Mouse (Mus musculus) adrenal gland, adult (tissue): ENCODE measurements at regions not wholly inside any gene's neighbourhood (a gene's known extent, or its start where the extent isn't known, plus 50 kb on each side); places are given as distances from the start of the nearest gene placed in this dataset.
A peak's percentile ranks its signal among the peaks of the same experiment; 100 is the strongest.

Experiments
- DNase-seq, 2 experiments: peaks; one replicate each; pipeline ENCODE4 v3.0.0; 2022 to 2023; ENCODE audit warnings: low spot score in 1 of 2; ENCODE audit not compliant: inconsistent age in 2 of 2

- DNase-seq, result no peak
Measured at GRCm38 (mm10) chr11:113122964-113123363, 340.9 kb downstream of the Sox9 start.

- DNase-seq, result no peak
Measured at GRCm38 (mm10) chr11:113125832-113126231, 343.8 kb downstream of the Sox9 start.

GRCm38 (mm10) chr11:113129192-113129591 is 347.2 kb downstream of the Sox9 start:
- no peak for DNase-seq

- DNase-seq, result no peak
Measured at GRCm38 (mm10) chr11:113129975-113130374, 348.0 kb downstream of the Sox9 start.

DNA sequence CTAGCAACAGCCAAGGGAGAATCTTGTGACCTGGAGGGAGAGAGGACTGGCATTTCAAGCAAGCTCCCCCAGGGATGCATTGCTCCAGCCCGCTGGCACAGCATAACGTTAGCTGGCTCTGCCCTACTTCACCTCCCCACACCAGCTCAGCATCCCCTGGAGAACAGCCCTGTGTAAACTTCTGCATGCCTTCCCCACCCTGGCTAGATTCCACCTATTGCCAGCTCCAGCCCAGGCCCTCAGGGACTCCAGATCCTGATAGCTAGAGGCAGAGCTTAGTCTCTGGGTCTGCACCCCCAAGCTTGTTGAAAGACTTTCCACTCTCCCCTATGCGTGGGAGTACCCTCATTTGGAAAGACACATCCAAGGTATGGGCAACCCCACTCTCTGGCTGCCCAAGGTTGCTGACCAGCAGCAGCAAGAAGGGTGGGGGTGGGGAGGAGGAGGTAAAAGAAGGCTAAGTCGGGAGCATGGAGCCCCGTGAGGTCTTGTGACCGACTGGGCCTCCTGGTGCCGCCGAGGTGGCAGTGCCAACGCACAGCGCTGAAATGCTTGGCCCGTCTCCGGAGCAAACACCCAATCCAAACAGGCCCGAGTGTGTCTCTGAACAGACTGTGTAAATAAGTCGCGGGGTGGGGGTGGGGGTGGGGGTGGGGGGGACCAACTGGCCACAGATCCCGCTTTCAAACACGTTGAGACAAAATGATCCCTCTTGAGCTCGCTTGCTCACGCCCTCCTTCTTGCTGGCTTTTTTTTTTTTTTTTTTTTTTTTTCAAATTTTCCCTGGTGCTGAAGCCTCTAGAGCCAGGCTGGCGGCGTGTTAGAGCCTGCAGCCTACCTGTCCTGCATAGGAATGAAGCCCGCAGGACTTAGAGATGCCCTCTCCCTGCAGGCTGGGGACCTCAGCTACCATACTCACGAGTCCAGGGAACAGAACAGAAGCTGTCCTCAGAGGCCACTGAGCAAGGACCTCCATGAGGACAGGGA is 350.3 kb downstream of the Sox9 start:
- DNase-seq, result peak in 1 of 2 experiments; percentile 68

DNA sequence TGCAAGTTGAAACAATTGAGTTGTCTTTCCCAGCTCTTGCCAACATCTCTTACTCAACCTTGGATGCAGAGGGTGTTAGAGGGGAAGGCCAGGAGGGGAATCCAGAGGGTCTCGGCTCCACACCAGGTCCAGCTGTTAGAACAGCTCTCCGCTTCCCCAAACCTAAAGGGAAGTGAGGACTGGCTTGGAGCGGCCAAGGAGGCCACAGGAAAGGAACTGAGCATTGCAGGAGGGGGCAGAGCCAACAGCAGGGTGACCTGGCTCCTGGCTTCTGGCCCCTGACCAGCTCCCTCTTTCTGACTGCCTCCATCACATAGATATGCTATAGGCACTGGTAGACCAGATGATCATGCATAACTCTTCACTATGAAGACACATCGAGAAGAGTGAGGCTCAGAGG is 351.4 kb downstream of the Sox9 start:
- DNase-seq, result no peak

- DNase-seq, result peak in 1 of 2 experiments; percentile 50
Measured at GRCm38 (mm10) chr11:113135261-113135660, 353.2 kb downstream of the Sox9 start.

- DNase-seq, result peak; percentile 70 to 86
Measured at GRCm38 (mm10) chr11:113138462-113138861, 356.4 kb downstream of the Sox9 start.

- no peak for DNase-seq
Measured at GRCm38 (mm10) chr11:113140595-113140994, 358.6 kb downstream of the Sox9 start.

DNA sequence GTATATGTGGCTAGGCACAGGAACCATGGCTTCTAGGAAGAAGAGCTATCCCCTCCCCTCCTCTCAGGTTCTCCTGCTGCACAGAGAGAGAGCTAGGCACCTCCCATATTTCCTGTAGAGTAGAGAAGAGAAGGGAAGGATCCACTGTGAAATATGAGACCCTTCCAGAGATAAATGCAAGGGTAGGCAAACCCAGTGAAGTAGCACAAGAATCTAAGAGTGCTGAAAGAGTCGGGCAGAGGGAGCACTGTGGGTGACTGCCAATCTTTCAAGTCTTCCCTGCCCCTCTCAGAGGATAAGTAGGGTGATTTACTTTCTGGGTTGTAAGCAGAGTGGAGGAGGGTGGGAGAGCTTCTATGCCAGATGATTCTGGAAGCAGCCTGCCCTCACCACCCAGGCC is 360.8 kb downstream of the Sox9 start:
- no peak for DNase-seq

DNA sequence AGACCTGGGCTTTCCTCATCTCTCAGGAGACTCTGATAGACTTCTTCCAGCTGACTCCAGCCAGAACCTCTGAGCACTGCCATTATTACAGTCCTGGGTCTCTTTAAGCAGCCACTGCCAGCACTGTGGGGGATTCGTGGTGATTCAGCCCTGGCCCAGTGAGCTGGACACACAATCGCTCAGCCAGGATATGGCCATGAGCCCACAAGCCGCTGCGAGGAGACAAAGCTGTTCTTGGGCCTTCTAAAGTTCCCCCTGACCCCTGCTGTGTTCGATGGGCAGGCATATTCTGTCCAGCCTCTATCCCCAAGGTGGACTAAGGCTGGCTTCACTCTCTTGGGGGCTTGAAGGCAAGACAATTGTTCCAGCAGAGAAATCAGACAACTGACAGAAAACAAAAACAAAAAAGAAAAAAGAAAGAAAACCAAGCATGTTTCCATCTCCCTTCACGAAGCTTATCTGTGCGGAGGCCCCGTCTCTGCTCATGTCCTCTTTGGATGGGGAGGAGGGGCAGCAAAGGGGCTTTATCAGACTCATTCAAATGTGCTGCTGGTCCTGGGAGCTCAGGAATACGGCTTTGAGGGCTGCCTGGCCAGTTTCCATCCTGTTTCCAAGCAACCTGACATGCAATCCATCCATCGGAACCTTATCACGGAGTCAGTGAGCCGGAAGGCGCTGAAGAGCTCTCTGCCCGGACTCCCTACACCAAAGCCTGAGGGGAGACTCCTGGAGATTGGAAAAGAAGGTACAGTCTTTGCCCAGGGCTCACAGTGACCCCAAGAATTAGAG is 362.0 kb downstream of the Sox9 start:
- peak; percentile 88 to 93 for DNase-seq

DNA sequence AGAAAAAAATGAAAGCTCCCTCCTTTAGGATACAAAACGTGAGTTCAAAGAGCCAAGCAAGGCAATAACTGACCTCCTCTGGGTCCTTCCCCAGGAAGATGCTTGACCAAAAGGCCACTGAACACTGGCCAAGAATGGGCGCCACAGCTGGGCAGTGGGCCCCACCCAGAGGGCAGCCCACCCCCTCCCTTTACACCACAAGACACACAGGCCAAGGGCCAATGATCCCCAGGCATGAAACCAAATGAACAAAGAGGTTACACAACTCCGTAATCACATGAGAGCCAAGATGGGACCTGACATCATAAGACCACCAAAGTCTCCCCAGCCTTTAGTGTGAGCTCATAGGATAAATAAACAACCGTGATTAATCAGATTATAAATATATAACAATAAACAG is 363.7 kb downstream of the Sox9 start:
- DNase-seq, result no peak

DNA sequence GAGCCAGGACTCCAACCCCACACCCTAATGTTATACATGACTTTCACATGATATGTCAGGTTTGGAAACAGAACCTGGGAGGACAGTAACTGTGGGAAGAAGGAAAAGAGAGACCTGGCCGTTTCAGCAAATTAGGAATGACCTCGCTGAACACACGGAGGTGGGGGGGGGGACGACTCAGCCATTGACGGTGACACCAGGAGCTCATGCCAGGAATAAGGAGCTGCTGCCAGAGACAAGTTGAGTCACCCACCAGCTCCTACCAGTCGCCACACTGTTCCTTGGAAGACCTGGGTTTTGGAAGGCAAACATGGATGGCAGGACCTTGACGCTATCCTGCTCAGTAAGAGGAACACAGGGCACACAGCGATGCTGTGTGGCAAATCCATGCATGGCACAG is 364.7 kb downstream of the Sox9 start:
- DNase-seq, result peak in 1 of 2 experiments; percentile 35

DNA sequence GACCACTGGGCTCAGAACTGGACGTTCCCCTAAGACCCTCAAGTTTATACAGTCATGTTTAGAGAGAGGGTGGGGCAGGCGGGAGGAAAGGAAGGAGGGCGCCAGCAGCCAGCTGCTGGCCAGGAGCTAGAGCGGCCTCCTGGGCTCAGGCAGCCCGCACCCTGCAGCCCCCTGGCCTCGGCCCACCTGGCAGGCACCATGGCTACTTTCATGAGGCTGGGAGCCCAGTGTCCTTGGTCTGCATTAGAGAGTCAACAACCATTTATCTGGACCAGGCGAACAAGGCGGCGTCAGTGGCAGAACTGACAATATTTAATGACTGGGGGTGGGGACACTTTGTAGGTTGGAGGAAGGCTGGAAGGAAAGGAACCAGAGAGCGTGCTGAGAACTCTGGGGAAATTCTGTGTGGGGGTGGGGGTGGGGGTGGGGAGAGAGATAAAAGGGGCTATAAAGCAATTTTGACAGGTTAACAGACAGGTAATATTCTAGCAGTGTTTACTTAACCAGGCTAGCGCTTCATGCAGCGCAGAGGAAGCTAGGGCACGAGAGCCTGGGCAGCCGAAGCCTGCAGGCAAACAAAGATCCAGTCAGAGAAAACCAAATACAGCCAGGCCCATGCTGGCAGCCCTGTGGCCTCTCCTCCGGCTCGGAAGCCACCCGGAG is 365.6 kb downstream of the Sox9 start:
- DNase-seq, result peak in 1 of 2 experiments; percentile 59

DNA sequence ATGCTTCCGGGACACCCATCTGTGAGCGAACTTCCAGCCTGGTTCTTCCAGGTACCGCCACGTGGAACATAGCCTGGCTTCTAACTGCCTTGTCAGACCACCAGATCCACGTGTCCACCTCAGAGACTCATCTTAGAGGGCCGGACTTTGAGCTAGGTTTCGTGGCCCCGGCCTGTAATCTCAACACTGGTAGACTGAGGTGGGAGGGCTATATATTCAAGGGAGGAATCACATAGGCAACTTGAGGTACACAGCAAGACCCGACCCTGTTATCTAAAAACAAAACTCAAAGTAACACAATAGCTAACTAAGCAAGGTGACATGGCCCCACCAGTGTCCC is 366.1 kb downstream of the Sox9 start:
- DNase-seq, result no peak

- DNase-seq, result no peak
Measured at GRCm38 (mm10) chr11:113155515-113155914, 373.5 kb downstream of the Sox9 start.

DNA sequence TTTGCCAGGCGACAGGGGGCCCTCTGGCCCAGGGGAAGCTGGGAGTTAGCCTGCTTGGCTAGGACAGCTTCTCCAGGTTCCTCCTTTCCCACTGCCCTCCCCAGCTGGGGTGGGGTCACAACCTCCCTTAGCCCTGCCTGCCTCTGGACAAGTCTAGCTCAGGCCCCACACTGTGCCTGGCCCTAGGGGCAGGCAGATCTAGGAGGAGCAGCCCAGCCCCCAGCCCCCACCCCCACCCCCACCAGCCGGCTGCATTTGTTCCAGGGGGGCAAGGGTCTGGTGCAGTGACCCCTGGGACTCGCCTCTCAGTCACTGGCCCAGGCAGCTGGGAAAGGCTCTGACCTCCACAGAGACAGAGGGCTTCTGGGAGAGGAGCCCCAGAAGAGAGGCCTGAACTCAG is 381.9 kb downstream of the Sox9 start:
- no peak for DNase-seq

GRCm38 (mm10) chr11:113164510-113164909 is 382.5 kb downstream of the Sox9 start:
- no peak for DNase-seq

DNA sequence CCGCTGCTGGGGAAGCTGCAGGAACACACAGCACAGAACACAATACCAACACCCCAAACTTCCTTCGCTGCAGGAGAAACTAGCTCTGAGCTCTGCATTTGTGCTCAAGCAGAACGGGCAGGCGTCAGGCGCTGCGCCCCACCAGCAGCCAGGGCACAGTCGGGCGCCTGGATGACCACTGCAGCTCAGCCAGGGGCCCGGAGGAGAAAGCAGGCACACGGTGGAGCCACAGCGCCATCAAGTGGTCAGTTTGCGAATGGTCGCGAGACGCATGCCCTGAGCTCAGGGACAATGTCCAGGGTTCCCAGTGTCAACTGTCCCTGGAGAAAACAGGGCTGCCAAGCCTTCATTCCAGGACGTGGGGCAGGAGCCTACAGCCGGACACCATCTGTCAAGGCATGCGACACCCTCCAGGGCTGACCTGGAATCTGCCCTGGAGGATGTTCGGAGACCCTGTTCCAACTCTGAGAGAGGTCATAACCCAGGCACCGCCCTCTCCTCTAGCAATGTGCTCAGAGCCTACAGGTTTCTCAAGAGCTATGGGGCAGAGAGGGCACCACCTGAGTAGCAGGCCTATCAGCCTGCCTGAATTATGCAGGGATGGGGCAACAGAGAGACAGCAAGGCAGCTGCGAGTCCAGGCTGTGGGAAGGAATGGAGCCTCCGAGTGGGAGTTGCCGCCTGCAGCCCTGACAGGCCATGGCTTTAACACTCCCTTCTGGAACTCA is 383.2 kb downstream of the Sox9 start:
- peak; percentile 88 to 96 for DNase-seq

DNA sequence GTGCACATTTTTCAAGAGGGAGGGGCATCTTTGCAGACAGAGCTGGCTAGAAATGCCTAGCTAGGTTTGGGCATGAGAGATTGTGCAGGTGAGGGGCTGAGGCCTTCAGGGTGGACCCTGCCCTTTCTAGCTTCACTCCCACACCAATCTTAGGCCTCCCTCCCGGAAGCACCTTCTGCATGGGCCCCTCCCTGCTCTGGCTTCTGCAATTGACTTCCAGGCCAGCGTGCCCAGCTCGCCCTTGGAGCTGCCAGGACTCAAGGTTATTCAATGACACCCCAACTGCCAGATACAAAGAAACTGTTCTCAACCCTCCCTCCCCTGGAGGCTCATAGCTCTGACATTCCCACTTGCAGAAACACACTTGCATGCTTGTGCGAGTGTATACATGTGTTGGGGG is 384.5 kb downstream of the Sox9 start:
- DNase-seq, result peak; percentile 58 to 84
